Comparison of ENCODE assay signal across 9 mouse cellular contexts in the genomic region with DNA sequence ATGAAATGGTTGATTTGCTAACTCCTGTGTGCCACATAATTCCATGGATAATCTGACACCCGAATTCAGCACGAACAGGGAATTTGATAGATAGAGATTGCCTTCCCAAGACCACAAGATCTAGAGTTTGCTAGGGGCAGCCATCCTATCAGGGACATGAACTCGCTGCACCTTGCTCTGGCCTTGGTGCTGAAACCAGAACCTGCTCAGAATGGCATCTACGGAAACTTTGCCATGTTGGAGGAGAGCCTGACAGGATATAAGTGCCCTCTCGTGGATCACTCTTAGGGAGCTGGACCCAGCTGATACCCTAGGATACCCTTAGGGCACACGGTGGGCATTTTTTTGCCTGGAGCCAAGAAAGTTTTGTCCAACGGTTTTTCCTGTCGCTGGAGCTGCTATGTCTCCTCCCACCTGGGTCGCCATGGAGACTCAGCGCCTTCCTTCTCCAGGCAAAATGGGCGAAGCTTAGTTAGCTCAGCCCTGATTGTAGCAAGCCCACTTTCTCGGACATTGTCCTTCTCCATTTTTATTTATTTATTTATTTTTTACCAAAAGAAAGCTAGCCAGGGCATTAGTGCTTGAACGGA. TPM values are rescaled to one million over a fixed set of nuclear protein-coding genes. Genes with fewer than 3 reads are reported as not detected.
DNase-seq lines count a peak whose midpoint lies in the region; ATAC-seq and TF ChIP-seq lines count a peak whose summit lies in the region.
"Had no signal": no experiment of that assay in that cellular context is flagged by ENCODE, and none has a peak within 500 bp of the region (broad histone marks: within the 10 kb centered on the region; RNA-seq: fewer than 3 reads in every experiment).

No protein-coding gene starts in this region.

- H3K4me3 ChIP-seq in heart, adult 2 months: no peak overlapping the region
- peak overlapping the region; percentile 55 for H3K4me3 ChIP-seq in hindbrain, embryonic 13.5 days

- TF ChIP-seq CTCF in heart, adult 2 months (IDR thresholded peaks at IDR 0.05): peak; percentile 41

- H3K4me2 ChIP-seq in hindbrain, embryonic 13.5 days: peak overlapping the region; percentile 76

- H3K79me2 ChIP-seq in heart, adult 2 months (replicated peaks; ENCODE audit: control insufficient read depth, insufficient read depth, low read length): no peaks in the 10 kb centered on the region

- ATAC-seq in hindbrain, embryonic 13.5 days (ENCODE audit: low FRiP score): no peak
- no peak for ATAC-seq in megakaryocyte, adult 5-6 weeks (ENCODE audit: poor library complexity, severe bottlenecking)

- no peak overlapping the region for H3K9ac ChIP-seq in heart, adult 2 months (ENCODE audit: low read depth, low read length)
- no peak overlapping the region for H3K9ac ChIP-seq in hindbrain, embryonic 13.5 days

- TF ChIP-seq POLR2A in heart, adult 2 months (IDR thresholded peaks at IDR 0.05; ENCODE audit: insufficient read depth, low read depth, low read length): no peak

- H3K36me3 ChIP-seq in heart, adult 2 months (ENCODE audit: control insufficient read depth, insufficient read depth, low read length): no peaks in the 10 kb centered on the region
- no peaks in the 10 kb centered on the region for H3K36me3 ChIP-seq in hindbrain, embryonic 13.5 days

- WGBS in heart, adult 2 months: 13% methylated on average over 13 of the region's 13 CpGs
- WGBS in hindbrain, embryonic 13.5 days: 12% methylated on average over 13 of the region's 13 CpGs

- intact Hi-C loops in heart, adult 2 months (cut with DNase I): loop anchor here (1.0 to 5.0 kb wide), 2 partner anchors 179 to 208 kb away; no protein-coding TSS in a partner anchor

- no peak overlapping the region for H3K27ac ChIP-seq in heart, adult 2 months
- no peak overlapping the region for H3K27ac ChIP-seq in hindbrain, embryonic 13.5 days
- H3K27ac ChIP-seq: macrophage had no signal

- H3K4me1 ChIP-seq in heart, adult 2 months (ENCODE audit: control insufficient read depth, insufficient read depth, low read length): no peaks in the 10 kb centered on the region
- peaks cover 36% of the 10 kb centered on the region for H3K4me1 ChIP-seq in hindbrain, embryonic 13.5 days (replicated peaks)

- H3K9me3 ChIP-seq in hindbrain, embryonic 13.5 days: no peaks in the 10 kb centered on the region

- peak; percentile 17 to 26 for DNase-seq in heart, adult 2 months
- DNase-seq in heart, adult 11 months: no peak
- peak; percentile 46 for DNase-seq in Muller cell, postnatal 12 days (ENCODE audit: inconsistent ontology term)
- peak; percentile 90 for DNase-seq in embryo, embryonic 10 days (ENCODE audit: low spot score)
- peak; percentile 26 for DNase-seq in lung, postnatal 14 days
- DNase-seq in right cerebral cortex, postnatal 25 days: peak; percentile 59

- TF ChIP-seq EP300 in heart, adult 2 months (IDR thresholded peaks at IDR 0.05; ENCODE audit: insufficient read depth, low read depth, low read length): no peak

- H3K27me3 ChIP-seq in heart, adult 2 months (ENCODE audit: control insufficient read depth, insufficient read depth, low read length): peaks cover 4% of the 10 kb centered on the region; the same call in 1 of the 2 replicates
- peaks cover 44% of the 10 kb centered on the region for H3K27me3 ChIP-seq in hindbrain, embryonic 13.5 days

RNA-seq across cellular contexts. Expression of a gene that starts 1.9 kb away (rescaled TPM):
- total RNA-seq in heart, adult 2 months (2021): not detected
- not detected in 2 replicates for polyA plus RNA-seq in heart, adult 2 months (2012; rRNA removed)
- 2.2 and 2.5 TPM in 2 replicates for polyA plus RNA-seq in hindbrain, embryonic 13.5 days (2015; fragmentation: Nextera tagmentation; extraction: Ambion mirVana)
- total RNA-seq in megakaryocyte, adult 5-6 weeks (2015): not detected in 2 replicates
- not detected in 2 replicates for total RNA-seq in megakaryocyte, adult 5-6 weeks (2017)
